Mouse (Mus musculus) erythroblast, embryonic 14.5 days (primary cell): ENCODE data around the gene Rcan1. TPM values are rescaled to one million over a fixed set of nuclear protein-coding genes. Genes with fewer than 3 reads are reported as not detected.

Source experiments
- H3K27me3 ChIP-seq: 2 replicates; pipeline ENCODE4 v1.6.1; 2012; ENCODE audit warnings: inconsistent platforms; ENCODE audit not compliant: control insufficient read depth
- H3K36me3 ChIP-seq: 2 replicates; pipeline ENCODE4 v1.6.1; 2012; ENCODE audit warnings: mild to moderate bottlenecking, inconsistent platforms; ENCODE audit not compliant: control insufficient read depth
- H3K4me1 ChIP-seq: 2 replicates; pipeline ENCODE4 v1.6.1; 2012; ENCODE audit warnings: inconsistent platforms; ENCODE audit not compliant: control insufficient read depth
- H3K4me3 ChIP-seq: replicated peaks from 2 replicates; pipeline ENCODE3; 2012; ENCODE audit warnings: moderate library complexity, mild to moderate bottlenecking, inconsistent platforms
- H3K9me3 ChIP-seq: 2 replicates; pipeline ENCODE4 v1.6.1; 2012; ENCODE audit warnings: low read length, inconsistent platforms, mixed read lengths; ENCODE audit not compliant: control insufficient read depth
- GATA1 ChIP-seq: IDR thresholded peaks from 2 replicates; pipeline ENCODE4 v1.6.1; 2012; ENCODE audit warnings: low read length, inconsistent platforms, mixed read lengths
- TAL1 ChIP-seq: IDR thresholded peaks from 3 replicates; pipeline ENCODE4 v1.6.1; 2012; ENCODE audit warnings: low read length, inconsistent platforms, mixed read lengths
- polyA plus RNA-seq: library from polyadenylated mRNA; stranded (reverse); fragments of >175 nt; gene quantifications from 2 replicates; pipeline ENCODE4 v1.2.3, GENCODE M21; 2012

Gene Rcan1
- polyA plus RNA-seq, 1 experiment, result 1.7 TPM

- Histone ChIP-seq H3K9me3 (no peaks in the 10 kb centered on the region), H3K36me3 (peaks cover 2% of the 10 kb centered on the region), H3K4me3 (no peak overlapping the region), H3K4me1 (no peaks in the 10 kb centered on the region), H3K27me3 (no peaks in the 10 kb centered on the region)
- no peak for TF ChIP-seq GATA1
- no peak for TF ChIP-seq TAL1
Measured at GRCm38 (mm10) chr16:92428197-92428950, 42.3 kb downstream of the Rcan1 start.

- Histone ChIP-seq H3K36me3 (no peaks in the 10 kb centered on the region; the same call in 1 of the 2 replicates), H3K4me3 (no peak overlapping the region), H3K9me3 (no peaks in the 10 kb centered on the region), H3K27me3 (no peaks in the 10 kb centered on the region), H3K4me1 (no peaks in the 10 kb centered on the region)
- TF ChIP-seq TAL1, result no peak
- no peak for TF ChIP-seq GATA1
Measured at GRCm38 (mm10) chr16:92426708-92427107, 44.0 kb downstream of the Rcan1 start.

DNA sequence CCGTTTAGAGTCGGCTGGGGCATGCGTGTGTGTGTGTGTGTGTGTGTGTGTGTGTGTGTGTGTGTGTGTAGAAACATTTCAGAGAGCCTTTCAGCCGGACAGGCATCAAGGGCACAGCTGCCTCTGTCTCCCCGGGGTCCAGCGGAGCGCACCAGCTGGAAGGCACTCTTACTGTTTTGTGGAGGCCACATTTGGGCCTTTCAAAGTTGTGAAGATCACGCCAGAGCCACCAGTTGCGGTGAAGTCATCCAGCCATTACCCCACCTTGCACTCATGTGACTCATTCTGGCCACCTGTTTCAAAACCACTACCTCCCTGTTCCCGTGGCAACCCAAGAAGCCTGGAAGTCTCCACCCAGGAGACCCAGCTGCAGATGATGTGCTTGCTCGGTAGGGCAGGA, 44.8 kb downstream of the Rcan1 start:
- Histone ChIP-seq H3K36me3 (no peaks in the 10 kb centered on the region), H3K9me3 (no peaks in the 10 kb centered on the region), H3K27me3 (no peaks in the 10 kb centered on the region), H3K4me1 (no peaks in the 10 kb centered on the region), H3K4me3 (no peak overlapping the region)
- no peak for TF ChIP-seq GATA1
- TF ChIP-seq TAL1, result no peak

DNA sequence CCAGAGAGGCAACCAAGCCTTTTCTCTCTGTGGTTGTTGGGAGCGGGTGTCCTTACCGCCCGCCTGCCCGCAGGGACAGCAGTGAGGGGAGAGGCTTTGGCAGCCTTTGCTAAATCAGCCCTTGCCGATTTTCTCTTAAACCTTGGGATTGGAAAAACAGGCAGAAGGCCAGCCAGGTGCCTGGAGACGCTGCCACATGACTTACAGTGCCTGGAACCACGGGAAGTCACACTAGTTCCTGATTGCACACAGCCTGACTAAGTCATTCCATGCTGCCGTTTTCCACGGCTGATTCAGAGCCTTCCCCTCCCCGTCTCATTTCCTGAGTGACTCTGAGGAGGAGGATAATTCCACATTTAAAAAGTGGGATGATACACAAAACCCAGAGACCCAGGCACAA, 47.3 kb downstream of the Rcan1 start:
- no peaks in the 10 kb centered on the region for H3K9me3 ChIP-seq
- H3K36me3 ChIP-seq, result no peaks in the 10 kb centered on the region
- no peak overlapping the region for H3K4me3 ChIP-seq
- no peak for TF ChIP-seq TAL1
- TF ChIP-seq GATA1, result no peak
- no peaks in the 10 kb centered on the region for H3K4me1 ChIP-seq
- no peaks in the 10 kb centered on the region for H3K27me3 ChIP-seq

DNA sequence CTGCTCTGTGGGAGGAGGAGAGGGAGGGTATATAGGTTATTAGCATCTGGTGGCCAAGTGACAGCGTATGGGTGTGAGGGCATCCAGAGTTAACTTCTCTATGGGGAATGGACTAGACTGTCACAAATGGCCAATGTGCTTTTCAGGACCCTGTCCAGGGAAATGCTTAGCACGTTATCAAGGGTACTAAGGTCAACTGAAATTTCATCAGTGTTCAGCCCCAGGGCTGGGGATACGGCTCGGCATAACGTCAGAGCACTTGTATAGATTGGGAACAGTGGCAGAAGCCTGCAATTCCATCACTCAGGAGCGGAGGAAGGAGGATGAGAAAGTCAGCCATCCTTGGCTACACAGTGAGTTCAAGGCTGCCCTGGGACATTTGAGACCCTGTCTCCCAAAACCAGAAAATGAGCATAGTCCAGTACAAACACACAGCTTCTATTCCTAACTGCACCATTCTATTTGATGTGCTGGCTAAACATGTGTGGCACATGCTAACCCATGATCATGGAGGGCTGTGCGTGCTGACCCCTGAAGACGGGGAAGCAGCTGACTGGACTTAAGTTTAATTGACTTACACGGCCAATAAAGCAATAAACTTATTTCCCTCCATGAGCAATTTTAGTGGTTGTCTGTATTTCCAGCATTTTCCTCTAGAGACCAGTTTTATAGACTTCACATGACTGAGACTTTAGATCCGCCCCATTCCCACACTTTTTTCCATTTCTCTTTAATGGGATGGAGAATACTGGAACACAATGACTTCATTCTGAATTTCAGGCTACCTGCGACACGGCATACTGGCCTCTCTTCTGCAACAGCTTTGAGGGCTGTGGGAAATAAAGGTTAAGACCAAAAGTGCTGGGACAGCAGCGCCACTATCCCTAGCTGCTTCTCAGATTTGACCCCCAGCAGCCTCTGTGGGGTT, 48.0 kb downstream of the Rcan1 start:
- Histone ChIP-seq H3K4me1 (no peaks in the 10 kb centered on the region), H3K9me3 (no peaks in the 10 kb centered on the region), H3K27me3 (no peaks in the 10 kb centered on the region), H3K4me3 (no peak overlapping the region), H3K36me3 (no peaks in the 10 kb centered on the region)
- TF ChIP-seq TAL1, result no peak
- TF ChIP-seq GATA1, result no peak

DNA sequence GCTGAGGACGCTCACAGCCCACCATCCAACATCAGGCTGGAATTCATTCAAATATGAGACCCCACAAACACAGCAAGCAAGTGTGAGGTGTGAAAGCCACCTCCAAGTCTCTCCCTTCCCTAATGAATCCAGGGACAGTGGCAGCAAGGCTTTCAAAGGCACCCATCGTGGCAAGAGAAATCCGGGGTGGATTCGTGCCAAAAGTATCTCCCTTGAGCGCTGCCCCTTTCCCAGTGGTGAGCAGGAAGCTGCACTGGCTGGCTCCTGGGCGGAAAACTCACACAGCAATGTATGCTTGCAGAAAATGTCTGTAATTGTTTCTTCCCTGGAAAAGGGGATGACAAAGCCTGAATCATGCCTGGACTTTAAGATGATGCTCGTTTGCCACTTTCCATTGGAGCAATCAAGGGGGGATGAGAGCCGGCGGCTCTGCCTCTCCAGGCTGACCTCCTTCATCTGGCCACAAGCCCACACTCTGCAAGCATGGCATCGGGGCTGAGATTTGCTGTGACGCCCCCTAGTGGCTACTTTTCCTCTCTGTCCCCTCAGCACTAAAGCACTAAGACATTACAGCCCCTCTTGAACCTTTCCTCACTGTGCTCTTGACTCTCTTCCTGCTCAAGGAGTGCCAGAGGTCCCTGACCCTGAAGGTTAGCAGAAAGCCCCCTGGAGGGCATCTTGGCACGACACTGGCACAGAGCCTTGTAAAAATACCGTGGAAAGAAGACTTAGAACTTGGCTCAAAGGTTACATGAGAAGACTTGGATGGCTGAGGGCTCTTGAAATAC, 49.3 kb downstream of the Rcan1 start:
- Histone ChIP-seq H3K27me3 (no peaks in the 10 kb centered on the region), H3K9me3 (no peaks in the 10 kb centered on the region), H3K4me3 (no peak overlapping the region), H3K36me3 (no peaks in the 10 kb centered on the region), H3K4me1 (no peaks in the 10 kb centered on the region)
- no peak for TF ChIP-seq GATA1
- TF ChIP-seq TAL1, result no peak

DNA sequence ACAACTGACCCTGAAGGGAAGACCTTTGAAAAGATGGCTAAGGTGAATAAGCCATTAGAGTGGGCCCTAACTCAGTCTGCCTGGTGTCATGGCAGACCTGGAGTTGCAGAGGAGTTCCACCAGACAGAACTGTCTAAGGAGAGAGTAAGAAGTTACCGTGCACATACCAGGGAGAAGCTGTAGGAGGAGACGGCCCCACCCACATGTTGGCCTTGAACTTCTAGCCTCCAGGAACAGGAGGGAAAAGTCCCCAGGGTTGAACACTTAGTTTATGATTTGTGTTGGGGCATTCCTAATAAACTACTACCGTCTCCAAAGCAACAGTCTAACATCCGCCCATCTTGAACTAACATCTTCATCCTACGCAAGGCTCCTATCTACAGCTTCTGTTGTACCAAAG, 50.0 kb downstream of the Rcan1 start:
- no peaks in the 10 kb centered on the region; the same call in 1 of the 2 replicates for H3K4me1 ChIP-seq
- H3K36me3 ChIP-seq, result no peaks in the 10 kb centered on the region
- TF ChIP-seq TAL1 (no peak), GATA1 (no peak)
- no peaks in the 10 kb centered on the region for H3K27me3 ChIP-seq
- no peaks in the 10 kb centered on the region for H3K9me3 ChIP-seq
- H3K4me3 ChIP-seq, result no peak overlapping the region

- H3K4me1 ChIP-seq, result no peaks in the 10 kb centered on the region; the same call in none of the 2 replicates
- no peak for TF ChIP-seq GATA1
- TF ChIP-seq TAL1, result no peak
- no peak overlapping the region for H3K4me3 ChIP-seq
- H3K9me3 ChIP-seq, result no peaks in the 10 kb centered on the region
- no peaks in the 10 kb centered on the region for H3K27me3 ChIP-seq
- no peaks in the 10 kb centered on the region for H3K36me3 ChIP-seq
Measured at GRCm38 (mm10) chr16:92419099-92419498, 51.6 kb downstream of the Rcan1 start.

DNA sequence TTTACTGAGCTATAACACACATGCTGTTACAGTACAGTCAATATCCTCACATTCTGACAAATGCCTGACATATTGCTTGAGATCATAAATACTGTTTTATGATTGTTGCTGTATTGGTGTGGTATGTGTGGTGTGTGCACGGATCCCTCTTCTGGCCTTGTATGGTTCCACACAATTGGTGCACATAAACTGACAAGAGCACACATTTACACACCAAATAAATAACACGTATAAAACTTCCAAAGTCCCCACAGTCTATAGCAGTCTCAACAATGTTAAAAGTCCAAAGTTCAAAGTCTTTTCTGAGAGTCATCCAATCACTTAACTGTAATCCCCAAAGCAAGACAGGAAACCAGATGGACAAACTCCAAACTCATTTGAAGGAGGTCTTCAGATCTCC, 53.4 kb downstream of the Rcan1 start:
- no peaks in the 10 kb centered on the region for H3K9me3 ChIP-seq
- no peak overlapping the region for H3K4me3 ChIP-seq
- H3K27me3 ChIP-seq, result no peaks in the 10 kb centered on the region
- H3K4me1 ChIP-seq, result no peaks in the 10 kb centered on the region; the same call in none of the 2 replicates
- no peak for TF ChIP-seq TAL1
- TF ChIP-seq GATA1, result no peak
- no peaks in the 10 kb centered on the region for H3K36me3 ChIP-seq
